Mouse (Mus musculus) liver, adult 2 months (tissue): Measurements from ENCODE around the gene Cdk8.

Source experiments
- CTCF ChIP-seq: fragments of 200-500 bp; IDR thresholded peaks from 2 replicates; pipeline ENCODE4 v1.5.1; 2011; ENCODE audit warnings: low read depth, low read length, control low read depth
- POLR2A ChIP-seq: fragments of 200-500 bp; IDR thresholded peaks from 2 replicates; pipeline ENCODE4 v1.6.1; 2011; ENCODE audit warnings: low read length, control low read depth; ENCODE audit not compliant: insufficient read depth; ENCODE audit errors: extremely low read depth

DNA sequence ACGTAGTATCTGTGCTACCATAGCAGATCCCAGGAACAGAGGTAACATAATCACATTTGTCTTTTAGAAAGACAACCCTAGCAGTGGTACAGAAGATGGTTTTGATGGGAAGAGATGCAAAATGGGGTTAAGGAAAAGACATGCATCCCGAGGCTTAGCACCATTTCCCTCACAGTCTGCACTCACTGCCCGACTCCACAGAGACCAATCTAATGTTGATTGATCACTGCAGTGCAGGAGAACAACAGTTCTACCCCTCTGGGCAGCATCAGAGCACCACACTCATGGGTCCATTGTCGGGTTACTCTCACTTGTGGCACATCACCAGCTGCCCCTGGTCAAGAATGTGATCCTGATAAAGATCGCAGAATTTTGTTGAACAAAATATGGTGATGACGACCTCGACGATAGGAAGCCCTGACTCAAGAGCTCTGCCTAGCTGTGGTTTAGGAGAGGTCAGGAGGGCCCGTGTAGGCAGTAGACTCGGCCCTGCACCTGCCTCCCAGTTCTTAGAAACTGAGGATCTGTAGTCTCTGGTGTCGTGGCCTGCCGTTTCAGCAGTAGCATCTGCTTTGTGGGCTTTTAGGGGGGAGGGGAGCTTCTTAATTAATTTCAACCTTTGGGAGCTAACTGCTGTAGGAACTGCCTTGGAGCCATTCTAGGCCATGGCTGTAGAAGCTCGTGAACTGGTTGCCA lies 51.0 kb downstream of the Cdk8 start:
- TF ChIP-seq CTCF (no peak), POLR2A (no peak)
